Mouse (Mus musculus): ENCODE measurements around the gene Prr15l.
A peak's percentile ranks its signal among the peaks of the same experiment; 100 is the strongest.

Gene Prr15l

GRCm38 (mm10) chr11:96973426-96973964 is 45.6 kb downstream of the Prr15l start:
- ATAC-seq (ENCODE audit: insufficient number of reproducible peaks, low FRiP score, low TSS enrichment): no peak

DNA sequence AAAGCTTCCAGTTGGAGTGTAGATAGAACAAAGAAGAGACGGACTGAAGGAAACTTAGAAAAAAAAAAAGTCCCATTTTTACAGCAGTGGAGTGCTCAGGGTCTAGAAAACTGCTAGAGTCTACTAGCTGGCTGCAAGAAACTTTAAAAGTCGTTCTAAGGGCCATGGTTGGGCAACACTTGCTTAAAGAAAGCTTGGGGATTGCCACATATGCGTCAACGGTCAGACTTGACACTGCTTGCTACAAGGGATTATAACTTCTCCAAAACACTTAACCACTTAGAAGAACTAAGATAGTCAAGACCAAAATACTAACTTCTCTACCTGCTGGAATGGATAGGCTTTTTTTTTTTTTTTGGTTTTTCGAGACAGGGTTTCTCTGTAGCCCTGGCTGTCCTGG is 46.9 kb downstream of the Prr15l start:
- no peak for ATAC-seq (ENCODE audit: insufficient number of reproducible peaks, low FRiP score, low TSS enrichment)

- ATAC-seq (ENCODE audit: insufficient number of reproducible peaks, low FRiP score, low TSS enrichment): no peak
Measured at GRCm38 (mm10) chr11:96975511-96976378, 47.8 kb downstream of the Prr15l start.

GRCm38 (mm10) chr11:96976379-96976687 is 48.4 kb downstream of the Prr15l start:
- ATAC-seq (ENCODE audit: insufficient number of reproducible peaks, low FRiP score, low TSS enrichment): no peak

- peak; percentile 51 for ATAC-seq (ENCODE audit: insufficient number of reproducible peaks, low FRiP score, low TSS enrichment)
Measured at GRCm38 (mm10) chr11:96976911-96977591, 49.1 kb downstream of the Prr15l start.

GRCm38 (mm10) chr11:96977606-96978400 is 49.9 kb downstream of the Prr15l start:
- ATAC-seq (ENCODE audit: insufficient number of reproducible peaks, low FRiP score, low TSS enrichment): peak; percentile 94

GRCm38 (mm10) chr11:96978401-96979246 is 50.7 kb downstream of the Prr15l start:
- ATAC-seq (ENCODE audit: insufficient number of reproducible peaks, low FRiP score, low TSS enrichment): no peak

DNA sequence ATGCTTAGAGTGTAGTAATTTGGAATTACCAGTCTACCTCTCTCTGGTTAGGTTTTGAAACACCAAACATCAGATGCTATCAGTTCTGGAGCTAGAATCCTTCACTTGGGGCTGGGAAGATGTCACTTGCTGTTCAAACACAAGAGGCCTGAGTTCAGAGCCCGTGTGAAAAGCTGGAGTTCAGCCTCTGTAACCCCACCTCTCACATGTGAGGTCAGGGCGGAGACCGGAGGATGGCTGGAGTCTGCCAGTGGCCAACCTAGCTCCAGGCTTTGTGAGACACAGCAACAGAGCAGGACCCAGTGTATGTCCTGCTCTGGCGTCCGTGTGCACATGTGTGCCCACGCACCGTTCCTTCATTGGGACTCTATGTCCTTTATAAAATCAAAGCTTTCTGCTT is 51.4 kb downstream of the Prr15l start:
- ATAC-seq (ENCODE audit: insufficient number of reproducible peaks, low FRiP score, low TSS enrichment): no peak

GRCm38 (mm10) chr11:96980021-96980420 is 52.1 kb downstream of the Prr15l start:
- no peak for ATAC-seq (ENCODE audit: insufficient number of reproducible peaks, low FRiP score, low TSS enrichment)

DNA sequence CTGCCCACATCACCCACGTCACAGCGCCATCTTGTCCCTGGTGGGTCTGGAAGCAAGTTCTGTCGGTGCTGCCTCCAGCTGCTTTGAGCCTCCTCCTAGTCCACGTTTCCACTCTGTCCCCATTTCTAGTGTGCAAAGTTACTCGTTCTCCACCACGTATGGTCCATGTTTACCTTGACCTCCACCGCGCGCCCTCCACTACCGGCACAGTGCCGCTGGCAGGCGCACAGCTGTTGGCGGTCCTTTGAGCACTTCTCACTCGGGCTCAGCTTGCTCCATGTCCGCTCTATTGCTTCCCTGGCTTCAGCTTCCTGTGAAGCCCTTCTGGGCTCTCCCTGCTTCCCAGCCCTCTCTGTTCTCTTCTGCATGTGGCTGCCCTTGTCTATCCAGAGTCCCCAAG is 53.6 kb downstream of the Prr15l start:
- ATAC-seq (ENCODE audit: insufficient number of reproducible peaks, low FRiP score, low TSS enrichment): no peak

DNA sequence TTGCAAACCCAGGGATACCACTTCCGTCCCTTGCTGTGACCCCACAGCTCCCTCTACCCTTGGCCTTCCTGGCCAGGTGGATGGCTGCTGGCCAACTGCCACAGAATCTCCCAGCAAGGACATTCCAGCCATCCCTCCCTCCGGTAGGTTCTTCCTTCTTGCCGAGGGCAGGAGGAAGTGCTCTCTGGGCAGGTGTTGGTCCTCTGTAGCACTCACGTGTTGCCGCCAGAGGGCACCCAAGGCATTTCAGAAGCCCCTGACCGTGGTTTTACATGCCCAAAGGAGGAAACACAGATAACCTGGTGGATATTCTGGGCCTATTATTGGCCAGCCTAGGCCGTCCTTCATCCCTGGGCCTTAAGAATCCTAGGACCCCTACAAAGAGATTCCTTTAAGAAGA is 54.5 kb downstream of the Prr15l start:
- ATAC-seq (ENCODE audit: insufficient number of reproducible peaks, low FRiP score, low TSS enrichment): no peak

DNA sequence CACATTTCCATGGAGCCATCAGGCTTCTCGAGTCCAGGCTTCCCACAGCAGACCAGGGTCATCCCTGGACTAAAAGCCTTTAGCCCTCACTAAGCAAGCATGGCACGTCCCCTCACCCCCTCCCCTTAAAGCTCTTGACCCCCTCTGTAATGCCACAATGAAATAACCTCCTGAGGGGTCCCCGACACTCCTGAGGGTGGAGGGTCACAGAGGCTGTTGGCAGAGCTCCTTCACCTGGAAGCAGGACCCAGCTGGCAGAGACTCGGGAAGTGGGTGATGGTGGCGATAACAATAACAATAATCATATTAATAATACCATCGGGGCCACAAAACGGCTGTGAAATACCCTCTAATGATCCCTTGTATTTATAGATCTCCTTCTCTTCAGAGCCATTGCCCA is 55.0 kb downstream of the Prr15l start, which contains the start of gene Sp2:
Sp2 (minus strand) TSS at position 101 of the 400 bp plus-strand sequence.
- no peak for ATAC-seq (ENCODE audit: insufficient number of reproducible peaks, low FRiP score, low TSS enrichment)

GRCm38 (mm10) chr11:96984903-96985302 is 57.0 kb downstream of the Prr15l start:
- ATAC-seq (ENCODE audit: insufficient number of reproducible peaks, low FRiP score, low TSS enrichment): no peak

- no peak for ATAC-seq (ENCODE audit: insufficient number of reproducible peaks, low FRiP score, low TSS enrichment)
Measured at GRCm38 (mm10) chr11:96986463-96986862, 58.6 kb downstream of the Prr15l start.
